Mouse (Mus musculus): ENCODE results near the gene Irf2bpl. TPM values are rescaled to one million over a fixed set of nuclear protein-coding genes. Genes with fewer than 3 reads are reported as not detected.
A peak's percentile ranks its signal among the peaks of the same experiment; 100 is the strongest.

The Irf2bpl gene
- polyA plus RNA-seq, 1 experiment from 2014 or later = 20.6 TPM

DNA sequence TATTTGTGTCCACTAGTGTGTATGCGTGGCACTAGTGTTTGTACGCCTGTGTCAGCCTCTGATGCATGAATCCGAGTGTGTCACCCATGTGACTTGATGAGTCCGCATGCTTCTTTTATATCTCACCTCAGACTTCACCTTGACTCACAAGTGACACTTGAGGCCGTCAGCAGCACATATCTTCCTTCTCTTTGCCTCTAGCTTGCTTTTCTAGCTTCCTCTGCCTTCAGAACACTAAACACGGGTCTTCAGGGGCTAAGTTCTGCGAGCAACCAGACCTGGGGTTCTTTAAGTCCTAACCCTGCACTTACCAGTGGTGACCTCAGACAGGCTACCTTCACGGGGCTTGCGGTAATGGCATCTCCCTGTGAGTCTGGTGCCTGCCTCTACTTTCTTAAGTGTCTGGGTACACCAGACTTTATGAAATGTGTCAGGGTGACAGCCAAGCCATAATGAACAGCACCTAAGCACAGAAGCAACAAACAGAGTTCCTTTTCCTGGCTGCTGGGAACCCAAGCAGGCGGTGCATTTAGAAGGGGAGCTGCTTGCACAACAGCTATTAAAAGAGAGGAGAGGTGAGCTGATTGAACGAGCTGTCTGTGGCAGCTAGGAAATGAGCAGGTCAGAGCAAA lies 51.9 kb downstream of the Irf2bpl start:
- peaks cover 23% of the 10 kb centered on the region for H3K4me1 ChIP-seq (ENCODE audit: control insufficient read depth, insufficient read depth, low read length)
- H3K27me3 ChIP-seq (ENCODE audit: control insufficient read depth, insufficient read depth, low read length) = no peaks in the 10 kb centered on the region
- H3K27ac ChIP-seq (ENCODE audit: low read depth, low read length) = peak overlapping the region; percentile 67
- ATAC-seq (ENCODE audit: insufficient read depth, low FRiP score, low TSS enrichment) = no peak
- DNase-seq (ENCODE audit: low spot score) = no peak
- H3K4me2 ChIP-seq (ENCODE audit: low read depth) = no peak overlapping the region; the same call in 1 of the 2 replicates
- peak overlapping the region; percentile 63 for H3K9ac ChIP-seq (ENCODE audit: low read length)
- 65% methylated on average over 11 of the region's 11 CpGs for WGBS
- H3K9me3 ChIP-seq (ENCODE audit: control insufficient read depth, low read length) = no peaks in the 10 kb centered on the region
- H3K36me3 ChIP-seq (ENCODE audit: control insufficient read depth, insufficient read depth, low read length) = no peaks in the 10 kb centered on the region
- no peak overlapping the region for H3K4me3 ChIP-seq (ENCODE audit: low read depth, low read length)

DNA sequence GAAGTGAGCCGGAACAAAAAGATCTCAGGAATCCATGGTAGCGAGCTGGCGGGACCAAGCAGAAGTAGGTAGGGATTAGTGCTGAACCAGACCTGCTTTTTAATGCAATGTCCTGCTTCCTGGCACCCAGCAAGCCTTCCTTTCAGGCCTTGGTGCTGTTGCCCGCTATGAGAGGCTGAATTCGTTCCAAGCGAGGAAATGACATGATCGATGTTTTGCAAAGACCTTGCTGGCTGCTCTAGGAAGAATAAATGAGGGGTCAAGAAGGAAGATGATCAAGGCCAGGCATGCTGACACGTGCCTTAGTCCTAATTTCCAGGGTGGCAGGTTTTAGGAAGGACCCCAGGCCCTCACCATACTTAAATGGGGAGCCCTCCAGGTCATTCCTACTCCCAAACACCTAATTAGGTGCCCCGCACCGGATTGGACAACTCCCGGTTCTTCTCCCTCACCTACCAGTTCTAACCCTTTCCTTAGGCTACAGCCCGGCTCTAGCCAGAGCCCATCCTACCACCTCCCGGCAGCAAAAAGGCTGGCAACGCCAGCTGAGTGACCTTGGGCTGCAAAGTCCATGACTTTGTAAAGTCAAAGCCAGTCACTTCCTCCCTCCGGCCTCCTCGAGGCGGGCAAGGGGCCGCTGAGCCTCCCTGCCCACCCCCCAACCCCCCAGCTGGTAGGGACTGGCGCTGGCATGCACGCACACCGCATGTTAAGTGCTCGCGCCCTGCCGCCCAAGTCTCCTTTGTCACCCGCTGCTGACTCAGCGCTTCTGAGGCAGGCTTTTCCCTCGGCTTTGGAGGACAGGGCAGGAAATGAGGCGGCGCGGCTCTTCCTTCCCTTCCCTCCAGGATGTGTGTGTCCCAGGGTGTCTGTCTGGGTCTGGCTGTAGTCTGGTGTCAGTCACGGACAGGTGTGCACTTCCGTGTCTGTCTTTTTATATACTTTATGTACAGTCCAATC lies 52.7 kb downstream of the Irf2bpl start:
- Histone ChIP-seq H3K9me3 (ENCODE audit: control insufficient read depth, low read length) (no peaks in the 10 kb centered on the region), H3K9ac (ENCODE audit: low read length) (peak overlapping the region; percentile 63), H3K36me3 (ENCODE audit: control insufficient read depth, insufficient read depth, low read length) (no peaks in the 10 kb centered on the region), H3K27ac (ENCODE audit: low read depth, low read length) (peak overlapping the region; percentile 67; the same call in 1 of the 2 replicates), H3K4me1 (ENCODE audit: control insufficient read depth, insufficient read depth, low read length) (peaks cover 23% of the 10 kb centered on the region), H3K4me3 (ENCODE audit: low read depth, low read length) (no peak overlapping the region), H3K4me2 (ENCODE audit: low read depth) (peak overlapping the region; percentile 33), H3K27me3 (ENCODE audit: control insufficient read depth, insufficient read depth, low read length) (no peaks in the 10 kb centered on the region)
- ATAC-seq (ENCODE audit: insufficient read depth, low FRiP score, low TSS enrichment) = peak; percentile 87
- DNase-seq (ENCODE audit: low spot score) = peak; percentile 85
- 29% methylated on average over 32 of the region's 32 CpGs for WGBS

Other genes starting within 250 kb of the Irf2bpl start
- gene Vash1, start 206.1 kb downstream of the Irf2bpl start, polyA plus RNA-seq (2014; fragmentation: Nextera tagmentation; extraction: Ambion mirVana) = 26.6 and 27.8 TPM in 2 replicates
- gene Angel1, start 158.3 kb downstream of the Irf2bpl start, polyA plus RNA-seq (2014; fragmentation: Nextera tagmentation; extraction: Ambion mirVana) = 14.8 and 15.3 TPM in 2 replicates
- gene Lrrc74a, start 150.4 kb downstream of the Irf2bpl start, polyA plus RNA-seq (2014; fragmentation: Nextera tagmentation; extraction: Ambion mirVana) = not detected in 2 replicates
- 40.1 and 42.8 TPM in 2 replicates for gene Cipc, start 62.2 kb upstream of the Irf2bpl start, polyA plus RNA-seq (2014; fragmentation: Nextera tagmentation; extraction: Ambion mirVana)
- gene Zdhhc22, start 105.6 kb upstream of the Irf2bpl start, polyA plus RNA-seq (2014; fragmentation: Nextera tagmentation; extraction: Ambion mirVana) = 1.4 and 2.1 TPM in 2 replicates
- 0.74 and 0.78 TPM in 2 replicates for gene Tmem63c, start 136.5 kb upstream of the Irf2bpl start, polyA plus RNA-seq (2014; fragmentation: Nextera tagmentation; extraction: Ambion mirVana)
- gene Ngb, start 217.7 kb upstream of the Irf2bpl start, polyA plus RNA-seq (2014; fragmentation: Nextera tagmentation; extraction: Ambion mirVana) = 0.24 and 0.56 TPM in 2 replicates

All from neural tube, embryonic 11.5 days (tissue).